Mouse (Mus musculus) telencephalon, adult 2 months (tissue): ENCODE measurements around the gene Gm43517.

Source experiments
- DNase-seq: peaks from one replicate; pipeline ENCODE4 v3.0.0-alpha.2; 2011; ENCODE audit warnings: low read depth, low spot score

The Gm43517 gene

GRCm38 (mm10) chr12:49384876-49385630 is at the start of gene Gm43517:
Gene Gm43517, plus strand, starts transcription at chr12:49385174.
- DNase-seq = no peak

GRCm38 (mm10) chr12:49349697-49350096 is 35.3 kb upstream of the Gm43517 start:
- DNase-seq = no peak

DNA sequence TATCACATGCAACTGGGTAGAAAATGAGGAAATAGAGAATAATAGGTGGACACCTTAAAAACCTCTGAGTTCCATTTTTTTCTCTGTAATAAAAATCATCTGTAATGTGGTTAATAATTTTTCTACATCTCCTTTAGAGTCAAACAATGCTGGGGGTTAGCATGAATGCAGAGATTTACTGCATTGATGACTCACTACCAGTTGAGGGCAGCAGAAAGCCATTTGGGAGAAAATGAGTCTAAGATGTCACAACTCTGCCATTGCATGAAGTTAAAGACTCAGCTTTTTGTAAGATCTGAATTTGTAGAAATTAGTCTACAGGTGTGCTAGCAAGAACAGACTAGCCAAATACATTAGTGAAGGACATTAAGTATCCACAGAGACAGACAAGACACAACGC is 16.0 kb upstream of the Gm43517 start:
- no peak for DNase-seq

DNA sequence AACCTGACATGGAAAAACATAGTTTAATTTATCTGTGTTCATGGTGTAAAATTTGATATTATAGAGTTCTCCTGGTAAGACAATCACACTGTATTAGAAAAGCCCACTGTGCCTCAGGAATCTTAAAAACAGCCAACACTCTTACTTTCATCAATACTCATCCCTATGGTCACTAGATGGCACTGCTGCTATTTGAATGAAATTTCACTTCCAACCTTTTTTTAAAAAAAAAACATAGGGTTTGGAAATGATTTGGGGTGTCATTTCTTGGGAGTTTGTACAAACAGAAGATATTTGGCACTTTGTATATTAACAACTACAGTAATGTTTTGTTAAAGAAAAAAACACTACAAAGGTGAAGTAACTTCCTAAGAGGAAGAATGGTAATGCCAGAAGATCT is 12.8 kb upstream of the Gm43517 start:
- DNase-seq = no peak

- DNase-seq = no peak
These were observed 11.8 kb upstream of the Gm43517 start for GRCm38 (mm10) chr12:49373176-49373575.

DNA sequence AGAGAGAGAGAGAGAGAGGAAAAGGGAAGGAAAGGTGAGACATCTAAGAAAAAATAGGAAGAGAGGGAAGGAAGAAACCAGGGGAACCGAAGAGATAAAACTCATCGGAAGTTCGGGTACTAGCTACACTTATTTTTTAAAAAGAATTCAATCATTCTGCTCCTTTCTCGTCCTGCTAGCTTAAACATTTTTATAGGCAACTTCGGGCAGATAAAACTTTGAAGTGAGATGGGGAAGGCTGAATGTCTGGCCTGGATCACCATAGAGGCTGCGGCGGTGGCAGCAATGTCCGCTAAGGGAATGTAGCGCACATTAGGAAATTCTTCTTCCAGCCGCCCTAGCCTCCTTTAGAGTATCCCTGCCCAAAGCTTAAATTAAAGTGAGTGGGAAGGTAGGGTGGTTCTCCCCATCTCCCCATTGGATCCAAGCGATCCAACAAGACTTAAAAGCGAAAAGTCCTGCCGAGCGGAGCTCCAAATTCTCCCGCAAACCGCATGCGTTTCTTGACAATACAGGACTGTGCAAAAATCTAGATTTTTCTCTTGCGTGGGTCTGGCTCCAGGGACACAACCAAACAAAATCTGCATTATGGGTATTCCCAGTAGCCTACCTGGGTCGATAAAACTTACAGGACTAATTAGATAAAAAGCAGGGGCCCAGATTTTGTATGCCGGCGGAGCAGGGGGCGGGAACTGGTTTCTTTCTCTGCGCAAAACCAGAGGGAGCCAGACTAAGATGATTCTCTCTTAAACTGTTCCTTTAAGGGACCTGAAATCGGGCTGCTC is 11.0 kb upstream of the Gm43517 start:
- no peak for DNase-seq

DNA sequence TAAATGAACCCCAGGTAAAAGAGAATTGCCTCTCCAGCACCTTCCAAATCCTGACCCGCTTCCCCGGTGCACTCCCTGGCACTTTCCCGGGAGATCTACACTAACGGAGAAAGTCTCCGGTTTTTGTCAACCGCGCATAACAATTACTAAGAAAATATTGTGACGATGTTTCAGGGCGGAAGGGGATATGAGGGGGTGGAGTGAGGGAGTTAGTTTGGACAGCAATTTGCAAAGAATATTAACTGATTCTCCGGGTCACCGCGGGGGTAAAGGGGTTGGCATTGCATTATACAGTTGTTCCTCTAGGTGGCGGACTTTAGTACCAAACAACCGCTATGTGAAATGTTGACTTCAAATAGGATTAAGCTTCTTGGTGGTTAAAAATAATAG is 10.4 kb upstream of the Gm43517 start:
- no peak for DNase-seq

- no peak for DNase-seq
These were observed 9.3 kb upstream of the Gm43517 start for GRCm38 (mm10) chr12:49375427-49376317.

DNA sequence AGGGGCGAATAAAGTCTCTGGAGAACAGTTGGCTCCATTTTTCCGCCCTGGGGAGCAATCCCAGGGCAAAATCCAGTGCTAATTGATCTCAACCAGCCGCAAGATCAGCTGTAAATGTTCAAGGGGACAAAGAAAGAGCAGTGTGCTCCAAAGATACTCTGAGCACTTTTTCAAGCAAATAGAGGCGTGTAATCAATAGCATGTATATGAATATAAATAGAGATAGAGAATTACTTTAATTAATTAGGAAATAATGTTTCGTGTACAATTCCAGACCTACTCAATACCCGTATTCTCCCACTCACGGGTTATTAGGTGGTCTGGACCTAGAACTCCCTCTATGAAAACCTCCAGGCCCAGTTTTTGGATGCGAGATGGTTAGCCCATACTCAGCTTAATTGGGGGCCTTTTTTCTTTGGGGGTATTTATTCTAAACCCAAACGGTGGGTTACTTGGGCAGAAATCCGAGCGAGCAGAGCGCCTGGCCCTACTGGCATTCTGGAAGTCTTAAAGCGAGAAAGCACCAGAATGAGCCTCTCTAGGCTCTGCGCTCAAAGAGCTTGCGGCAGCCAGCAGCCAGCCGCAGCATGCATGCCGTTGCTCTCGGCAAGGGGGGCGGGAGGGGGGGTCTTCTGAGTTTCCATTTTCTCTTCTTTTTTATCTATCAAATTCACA is 8.5 kb upstream of the Gm43517 start:
- no peak for DNase-seq

GRCm38 (mm10) chr12:49377281-49377970 is 7.5 kb upstream of the Gm43517 start:
- no peak for DNase-seq

- DNase-seq = no peak
These were observed 6.1 kb upstream of the Gm43517 start for GRCm38 (mm10) chr12:49378920-49379319.

DNA sequence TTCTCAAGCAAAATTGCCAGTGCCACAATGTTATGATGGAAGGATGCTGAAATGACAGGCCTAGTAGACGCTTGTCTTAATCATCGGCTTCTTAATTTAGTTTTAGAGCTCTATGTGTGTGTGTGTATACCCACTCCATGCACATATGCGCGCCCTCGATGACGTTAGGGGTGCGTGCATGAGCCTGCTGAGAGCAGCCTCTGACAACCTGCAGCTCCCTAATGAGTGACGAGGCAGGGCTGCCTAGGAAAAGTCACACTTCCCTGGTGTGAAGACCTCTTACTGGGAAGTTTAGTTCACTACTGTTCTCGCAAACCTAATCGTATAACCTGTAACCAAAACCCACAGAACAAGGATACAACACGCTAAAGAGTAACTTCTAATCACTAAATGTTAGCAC is 5.5 kb upstream of the Gm43517 start:
- no peak for DNase-seq

- DNase-seq = no peak
These were observed 4.5 kb upstream of the Gm43517 start for GRCm38 (mm10) chr12:49380442-49380841.

GRCm38 (mm10) chr12:49381031-49381525 is 3.9 kb upstream of the Gm43517 start:
- no peak for DNase-seq

GRCm38 (mm10) chr12:49381721-49382365 is 3.1 kb upstream of the Gm43517 start:
- no peak for DNase-seq

DNA sequence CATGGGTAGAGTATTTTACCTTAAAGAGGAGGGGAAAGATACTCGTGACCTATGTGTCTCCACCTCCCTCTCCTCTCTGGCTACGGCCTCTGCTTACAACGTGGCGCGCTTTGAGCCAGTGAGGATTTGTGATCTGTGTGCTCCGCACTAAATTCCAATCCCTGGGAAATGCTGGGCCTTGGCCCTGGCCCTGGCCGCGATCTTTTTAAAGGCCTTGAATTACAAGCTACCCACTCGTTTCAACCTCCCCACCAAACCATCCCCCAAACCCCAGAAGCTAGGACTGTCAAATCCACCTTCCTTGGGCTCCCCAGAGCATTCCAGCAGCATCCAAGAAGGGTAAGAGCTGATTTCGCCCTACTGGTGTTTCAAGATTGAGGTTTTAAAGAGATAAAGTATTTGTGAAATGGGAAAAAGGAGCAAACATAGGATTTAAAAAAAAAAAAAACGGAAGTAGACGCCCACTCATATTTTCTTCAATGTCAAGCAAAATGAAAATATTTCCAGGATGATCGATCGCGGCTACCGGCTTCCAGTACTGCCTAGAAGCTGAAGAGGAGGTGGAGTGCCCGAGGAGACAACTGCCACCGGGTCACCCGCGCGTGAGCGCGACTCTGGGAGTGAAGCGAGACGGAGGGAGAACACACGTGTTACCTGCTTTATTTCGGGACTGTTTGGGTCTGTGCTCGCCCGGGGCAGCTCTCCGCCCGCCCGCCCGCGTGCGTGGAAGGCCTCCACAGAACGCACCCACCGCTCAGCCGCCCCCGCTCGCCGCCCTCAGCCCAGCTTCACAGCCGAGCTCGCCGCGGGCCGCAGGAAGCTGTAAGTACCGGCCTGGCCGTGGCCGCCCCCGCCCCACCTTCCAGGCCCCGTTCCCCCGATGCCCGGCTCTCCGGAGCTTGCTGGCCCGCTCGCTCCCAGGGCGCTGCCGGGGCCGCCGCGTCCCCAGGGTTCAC is 2.1 kb upstream of the Gm43517 start, which contains the start of gene Foxg1:
Gene Foxg1, plus strand, starts transcription at position 96 of the 956 bp plus-strand sequence.
- DNase-seq = no peak

- peak; percentile 85 for DNase-seq
These were observed 1.3 kb upstream of the Gm43517 start for GRCm38 (mm10) chr12:49383521-49384133.

DNA sequence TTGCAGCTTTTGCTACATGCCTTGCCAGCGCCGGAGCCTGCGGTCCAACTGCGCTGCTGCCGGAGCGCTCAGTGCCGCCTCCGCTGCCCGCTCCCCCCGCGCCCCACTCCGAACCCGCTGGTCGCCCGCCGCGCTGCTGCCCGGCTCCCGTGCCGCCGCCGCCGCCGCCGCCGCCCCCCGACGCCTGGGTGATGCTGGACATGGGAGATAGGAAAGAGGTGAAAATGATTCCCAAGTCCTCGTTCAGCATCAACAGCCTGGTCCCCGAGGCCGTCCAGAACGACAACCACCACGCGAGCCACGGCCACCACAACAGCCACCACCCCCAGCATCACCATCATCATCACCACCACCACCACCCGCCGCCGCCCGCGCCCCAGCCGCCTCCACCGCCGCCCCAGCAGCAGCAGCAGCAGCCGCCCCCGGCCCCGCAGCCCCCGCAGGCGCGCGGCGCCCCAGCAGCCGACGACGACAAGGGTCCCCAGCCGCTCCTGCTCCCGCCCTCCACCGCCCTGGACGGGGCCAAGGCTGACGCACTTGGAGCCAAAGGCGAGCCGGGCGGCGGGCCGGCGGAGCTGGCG is 589 bp upstream of the Gm43517 start:
- no peak for DNase-seq
